Mouse (Mus musculus) gastrocnemius, postnatal 14 days (tissue): ENCODE measurements at regions not wholly inside any gene's neighbourhood (a gene's known extent, or its start where the extent isn't known, plus 50 kb on each side); places are given as distances from the start of the nearest gene placed in this dataset.

ENCODE experiments used
- DNase-seq: peaks from one replicate; pipeline ENCODE4 v3.0.0; 2021; ENCODE audit warnings: mixed read lengths
- intact Hi-C: fragments of 180-260 bp; cut with DNase I; formaldehyde crosslinking; loops from one replicate; pipeline ENCODE4 v1.15.1; 2025; ENCODE audit warnings: low total_unique reads

GRCm38 (mm10) chr5:118374968-118375367 is 129.9 kb downstream of the 2410131K14Rik start:
- intact Hi-C loops = no loop called here
- DNase-seq = no peak

GRCm38 (mm10) chr5:118375916-118376315 is 130.9 kb downstream of the 2410131K14Rik start:
- DNase-seq = no peak
- intact Hi-C loops = no loop called here

GRCm38 (mm10) chr5:118376478-118376877 is 131.5 kb downstream of the 2410131K14Rik start:
- DNase-seq = no peak
- intact Hi-C loops = no loop called here

GRCm38 (mm10) chr5:118377402-118377848 is 132.4 kb downstream of the 2410131K14Rik start:
- DNase-seq = no peak
- intact Hi-C loops = no loop called here

- no peak for DNase-seq
- intact Hi-C loops = no loop called here
These were observed 134.4 kb downstream of the 2410131K14Rik start for GRCm38 (mm10) chr5:118379245-118380051.

GRCm38 (mm10) chr5:118380052-118380421 is 135.0 kb downstream of the 2410131K14Rik start:
- DNase-seq = no peak
- intact Hi-C loops = no loop called here

- intact Hi-C loops = no loop called here
- DNase-seq = peak; percentile 53
These were observed 135.6 kb downstream of the 2410131K14Rik start for GRCm38 (mm10) chr5:118380422-118381293.

- intact Hi-C loops = no loop called here
- peak; percentile 78 for DNase-seq
These were observed 136.3 kb downstream of the 2410131K14Rik start for GRCm38 (mm10) chr5:118381294-118381675.

- peak; percentile 69 for DNase-seq
- intact Hi-C loops = no loop called here
These were observed 141.1 kb downstream of the 2410131K14Rik start for GRCm38 (mm10) chr5:118386126-118386525.

- intact Hi-C loops = no loop called here
- DNase-seq = no peak
These were observed 143.4 kb downstream of the 2410131K14Rik start for GRCm38 (mm10) chr5:118388419-118388818.

- no peak for DNase-seq
- intact Hi-C loops = no loop called here
These were observed 145.8 kb downstream of the 2410131K14Rik start for GRCm38 (mm10) chr5:118390691-118391373.

GRCm38 (mm10) chr5:118392932-118393487 is 148.0 kb downstream of the 2410131K14Rik start:
- intact Hi-C loops = no loop called here

GRCm38 (mm10) chr5:118394051-118394450 is 149.0 kb downstream of the 2410131K14Rik start:
- intact Hi-C loops = no loop called here

More at GRCm38 (mm10) chr5:118392932-118393487, 148.0 kb downstream of the 2410131K14Rik start:
- peak; percentile 41 for DNase-seq

GRCm38 (mm10) chr5:118396004-118396725 is 151.1 kb downstream of the 2410131K14Rik start:
- no peak for DNase-seq
- intact Hi-C loops = no loop called here

More at GRCm38 (mm10) chr5:118394051-118394450, 149.0 kb downstream of the 2410131K14Rik start:
- DNase-seq = no peak

GRCm38 (mm10) chr5:118400926-118401325 is 155.9 kb downstream of the 2410131K14Rik start:
- intact Hi-C loops = no loop called here

GRCm38 (mm10) chr5:118404398-118404797 is 156.1 kb upstream of the Med13l start:
- intact Hi-C loops = no loop called here
- no peak for DNase-seq

More at GRCm38 (mm10) chr5:118400926-118401325, 155.9 kb downstream of the 2410131K14Rik start:
- DNase-seq = no peak

GRCm38 (mm10) chr5:118405421-118405820 is 155.1 kb upstream of the Med13l start:
- no peak for DNase-seq
- intact Hi-C loops = no loop called here

GRCm38 (mm10) chr5:118407451-118407850 is 153.0 kb upstream of the Med13l start:
- no peak for DNase-seq
- intact Hi-C loops = no loop called here

- no peak for DNase-seq
- intact Hi-C loops = no loop called here
These were observed 152.5 kb upstream of the Med13l start for GRCm38 (mm10) chr5:118407973-118408372.
